Mouse (Mus musculus) ES-E14 (cell line): ENCODE measurements around the gene Unk. TPM values are rescaled to one million over a fixed set of nuclear protein-coding genes. Genes with fewer than 3 reads are reported as not detected.

Experiments used
- DNase-seq: peaks from one replicate; pipeline ENCODE4 v3.0.0-alpha.2; 2013; ENCODE audit warnings: low read depth, low spot score
- H3K27ac ChIP-seq: 2 replicates; pipeline ENCODE4 v1.5.1; 2012; ENCODE audit warnings: low read depth, mild to moderate bottlenecking, low read length, moderate library complexity, mixed read lengths; ENCODE audit not compliant: poor library complexity, insufficient read depth, severe bottlenecking
- H3K36me3 ChIP-seq: 2 replicates; pipeline ENCODE4 v1.6.1; 2012; ENCODE audit warnings: mild to moderate bottlenecking, low read length, moderate library complexity, mixed read lengths; ENCODE audit not compliant: control insufficient read depth, poor library complexity, insufficient read depth, severe bottlenecking
- H3K4me1 ChIP-seq, 2 experiments: fragments of 150-350 bp in 1 of 2; sonication (generic) in 1 of 2; 2 replicates each; pipeline ENCODE4 v1.6.1; 2012; ENCODE audit warnings: low read length in 2 of 2, mild to moderate bottlenecking in 1 of 2, mixed read lengths in 1 of 2; ENCODE audit not compliant: control insufficient read depth in 2 of 2, insufficient read depth in 2 of 2, poor library complexity in 1 of 2
- H3K4me3 ChIP-seq, 2 experiments: fragments of 150-350 bp in 1 of 2; sonication (generic) in 1 of 2; 2 replicates each; pipeline ENCODE4 v1.5.1; 2012; ENCODE audit warnings: low read length in 2 of 2, low read depth in 1 of 2, mild to moderate bottlenecking in 1 of 2, mixed read lengths in 1 of 2; ENCODE audit not compliant: insufficient read depth in 1 of 2, poor library complexity in 1 of 2, severe bottlenecking in 1 of 2
- H3K9ac ChIP-seq: 2 replicates; pipeline ENCODE4 v1.6.1; 2012; ENCODE audit warnings: low read depth, mild to moderate bottlenecking, low read length, mixed read lengths; ENCODE audit not compliant: poor library complexity, insufficient read depth, severe bottlenecking
- H3K9me3 ChIP-seq: fragments of 150-350 bp; sonication (generic); 2 replicates; pipeline ENCODE4 v1.6.1; 2012; ENCODE audit warnings: low read depth, mild to moderate bottlenecking, low read length; ENCODE audit not compliant: control insufficient read depth, insufficient read depth
- CHD2 ChIP-seq: IDR thresholded peaks from 2 replicates; pipeline ENCODE4 v1.6.1; 2014; ENCODE audit warnings: mild to moderate bottlenecking, low read depth, low read length, inconsistent platforms
- HCFC1 ChIP-seq: IDR thresholded peaks from 2 replicates; pipeline ENCODE4 v1.6.1; 2012; ENCODE audit warnings: low read length, inconsistent platforms, borderline replicate concordance; ENCODE audit not compliant: insufficient read depth
- MAFK ChIP-seq: IDR thresholded peaks from 2 replicates; pipeline ENCODE4 v1.6.1; 2014; ENCODE audit warnings: mild to moderate bottlenecking, low read depth, low read length, inconsistent platforms; ENCODE audit not compliant: insufficient read depth
- ZC3H11A ChIP-seq: IDR thresholded peaks from 2 replicates; pipeline ENCODE4 v1.6.1; 2012; ENCODE audit warnings: low read depth, mild to moderate bottlenecking, inconsistent platforms, low read length, borderline replicate concordance
- ZNF384 ChIP-seq: IDR thresholded peaks from 2 replicates; pipeline ENCODE4 v1.6.1; 2012; ENCODE audit warnings: low read depth, low read length, inconsistent platforms
- in situ Hi-C, 2 experiments: fragments of 600-800 bp; cut with MboI; formaldehyde crosslinking; loops; one replicate each; pipeline ENCODE4 v1.15.1; 2025; ENCODE audit warnings: low sequenced_read_pairs in 2 of 2, inconsistent platforms in 1 of 2; ENCODE audit not compliant: unreplicated experiment in 2 of 2
- total RNA-seq: library from RNA; depleted of rRNA; stranded (reverse); fragments of 300-350 nt; gene quantifications from 2 replicates; pipeline ENCODE4 v1.2.3, GENCODE M21; 2012

Unk gene
- total RNA-seq, 1 experiment, result 32.5 TPM

DNA sequence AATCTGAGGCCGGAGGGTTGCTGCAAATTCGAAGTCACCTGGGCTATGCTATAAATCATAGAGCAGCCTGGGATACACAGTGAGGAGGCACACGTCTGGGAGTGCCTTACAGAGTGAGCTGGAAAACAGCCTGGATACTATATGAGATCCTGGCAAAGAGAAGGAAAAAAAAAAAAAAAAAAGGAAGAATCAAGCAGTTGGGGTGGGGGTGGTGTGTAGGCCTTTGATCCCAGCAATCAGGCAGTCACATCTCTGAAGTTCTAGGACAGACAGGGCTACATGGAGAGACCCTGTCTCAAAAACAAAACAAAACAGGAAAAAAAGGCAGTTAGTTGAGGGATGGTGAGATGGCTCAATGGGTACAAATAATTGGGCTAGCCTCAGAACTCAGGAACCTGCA, 6.5 kb downstream of the Unk start:
- Histone ChIP-seq H3K36me3 (peaks cover 17% of the 10 kb centered on the region; the same call in 1 of the 2 replicates), H3K27ac (no peak overlapping the region)
- in situ Hi-C loops, result no loop called here

GRCm38 (mm10) chr11:116037826-116038225, 7.7 kb downstream of the Unk start:
- Histone ChIP-seq H3K9ac (no peak overlapping the region), H3K9me3 (no peaks in the 10 kb centered on the region), H3K27ac (no peak overlapping the region), H3K4me3 (no peak overlapping the region), H3K36me3 (peaks cover 19% of the 10 kb centered on the region; the same call in 1 of the 2 replicates), H3K4me1 (peaks cover 0 to 2% of the 10 kb centered on the region in 2 experiments; a peak in 1 of 4 replicates)
- DNase-seq, result no peak
- no peak for TF ChIP-seq HCFC1
- TF ChIP-seq ZC3H11A, result no peak
- TF ChIP-seq CHD2, result no peak
- no peak for TF ChIP-seq ZNF384
- TF ChIP-seq MAFK, result no peak
- in situ Hi-C loops, result no loop called here

More for the DNA sequence above, 6.5 kb downstream of the Unk start:
- Histone ChIP-seq H3K4me3 (no peak overlapping the region), H3K9me3 (no peaks in the 10 kb centered on the region), H3K9ac (no peak overlapping the region), H3K4me1 (no peaks in the 10 kb centered on the region)
- no peak for TF ChIP-seq ZNF384
- TF ChIP-seq ZC3H11A, result no peak
- no peak for TF ChIP-seq MAFK
- no peak for TF ChIP-seq HCFC1
- no peak for TF ChIP-seq CHD2
- DNase-seq, result no peak

DNA sequence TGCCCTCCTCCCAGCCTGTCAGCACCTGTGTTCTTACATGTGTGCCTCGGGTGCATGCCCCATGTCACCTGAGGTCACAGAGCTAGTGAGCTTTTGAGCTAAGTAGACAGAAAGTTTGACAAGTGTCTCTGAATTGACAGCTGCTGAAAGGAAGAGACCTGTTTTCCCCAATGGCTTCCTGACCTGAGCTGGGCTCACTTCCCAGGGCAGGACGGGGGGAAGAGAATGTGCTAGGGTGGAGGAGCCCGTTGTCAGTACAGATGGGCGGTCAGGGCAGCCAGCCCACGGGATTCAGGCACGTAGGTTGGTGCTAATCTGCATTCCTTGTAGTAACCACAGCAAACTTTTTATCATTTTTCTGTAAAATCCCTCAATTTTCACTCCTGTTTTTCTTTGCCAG, 10.5 kb downstream of the Unk start:
- no peak for TF ChIP-seq HCFC1
- TF ChIP-seq MAFK, result no peak
- TF ChIP-seq ZNF384, result no peak
- no peak for TF ChIP-seq ZC3H11A
- no peak for TF ChIP-seq CHD2
- H3K4me3 ChIP-seq, result no peak overlapping the region
- no peaks in the 10 kb centered on the region for H3K9me3 ChIP-seq
- in situ Hi-C loops, result no loop called here
- H3K27ac ChIP-seq, result no peak overlapping the region
- H3K9ac ChIP-seq, result no peak overlapping the region
- H3K4me1 ChIP-seq, result peaks cover 0 to 2% of the 10 kb centered on the region in 2 experiments; a peak in 1 of 4 replicates
- peaks cover 16% of the 10 kb centered on the region; the same call in 1 of the 2 replicates for H3K36me3 ChIP-seq
- no peak for DNase-seq

GRCm38 (mm10) chr11:116041833-116042232, 11.7 kb downstream of the Unk start:
- Histone ChIP-seq H3K4me3 (no peak overlapping the region), H3K4me1 (peaks cover 0 to 2% of the 10 kb centered on the region in 2 experiments; a peak in 1 of 4 replicates), H3K36me3 (peaks cover 16% of the 10 kb centered on the region; the same call in 1 of the 2 replicates), H3K9me3 (no peaks in the 10 kb centered on the region), H3K27ac (no peak overlapping the region), H3K9ac (no peak overlapping the region)
- TF ChIP-seq HCFC1 (no peak), ZNF384 (no peak), CHD2 (no peak), MAFK (no peak), ZC3H11A (no peak)
- in situ Hi-C loops, result no loop called here
- DNase-seq, result no peak
